Mouse (Mus musculus): Measurements from ENCODE around the gene Nfatc4.

GRCm38 (mm10) chr14:55824481-55825215, 1.7 kb downstream of the Nfatc4 start:
- TF ChIP-seq MAX (IDR thresholded peaks at IDR 0.05; ENCODE audit: low read depth) (no peak), USF1 (IDR thresholded peaks at IDR 0.05; ENCODE audit: low read depth) (no peak), POLR2A (IDR thresholded peaks at IDR 0.05; ENCODE audit: insufficient read length, low read depth) (no peak)
